Mouse (Mus musculus): ENCODE measurements around the gene Bptf.
"Not testable (repeated sequence)": the region's sequence is repeated elsewhere in the genome, so short reads cannot be mapped to it uniquely, and the experiment has no call there.

Gene Bptf

DNA sequence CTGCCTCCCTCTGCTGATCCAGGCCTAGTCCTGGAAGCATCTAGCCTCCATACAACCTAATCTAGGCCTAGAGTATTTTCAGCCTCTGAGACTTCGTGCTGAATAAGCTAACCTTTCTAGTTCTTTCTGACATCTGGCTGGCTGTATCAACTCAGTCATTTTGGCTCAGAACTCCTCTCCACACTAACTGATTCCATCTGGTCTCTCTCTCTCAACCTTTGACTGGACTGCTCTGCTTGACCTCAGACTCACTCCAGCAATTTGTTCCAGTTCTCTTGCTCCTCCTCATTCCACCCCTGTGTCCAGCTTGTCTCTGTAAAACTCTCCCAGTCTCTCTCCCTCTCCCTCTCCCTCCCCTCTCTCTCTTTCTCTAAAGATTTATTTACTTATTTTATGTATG lies 115.0 kb downstream of the Bptf start:
- no peak for DNase-seq (ENCODE audit: low spot score)

DNA sequence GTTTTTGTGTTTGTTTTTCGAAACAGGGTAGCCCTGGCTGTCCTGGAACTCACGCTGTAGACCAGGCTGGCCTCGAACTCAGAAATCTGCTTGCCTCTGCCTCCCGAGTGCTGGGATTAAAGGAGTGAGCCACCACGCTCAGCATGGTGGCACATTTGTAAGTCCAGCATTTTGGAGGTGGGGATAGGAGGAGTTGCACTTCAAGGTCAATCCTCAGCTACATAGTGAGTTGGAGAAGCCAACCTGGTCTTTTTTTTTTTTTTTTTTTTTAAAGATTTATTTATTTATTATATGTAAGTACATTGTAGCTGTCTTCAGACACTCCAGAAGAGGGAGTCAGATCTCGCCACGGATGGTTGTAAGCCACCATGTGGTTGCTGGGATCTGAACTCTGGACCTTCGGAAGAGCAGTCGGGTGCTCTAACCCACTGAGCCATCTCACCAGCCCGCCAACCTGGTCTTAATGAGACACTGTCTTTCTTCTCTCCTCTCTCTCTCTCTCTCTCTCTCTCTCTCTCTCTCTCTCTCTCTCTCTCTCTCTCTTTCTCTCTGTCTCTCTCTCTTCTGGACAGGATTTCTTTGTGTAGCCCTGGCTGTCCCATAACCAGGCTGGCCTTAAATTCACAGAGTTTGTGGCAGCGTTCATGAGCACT lies 116.3 kb downstream of the Bptf start:
- DNase-seq (ENCODE audit: low spot score), result not testable (repeated sequence)

DNA sequence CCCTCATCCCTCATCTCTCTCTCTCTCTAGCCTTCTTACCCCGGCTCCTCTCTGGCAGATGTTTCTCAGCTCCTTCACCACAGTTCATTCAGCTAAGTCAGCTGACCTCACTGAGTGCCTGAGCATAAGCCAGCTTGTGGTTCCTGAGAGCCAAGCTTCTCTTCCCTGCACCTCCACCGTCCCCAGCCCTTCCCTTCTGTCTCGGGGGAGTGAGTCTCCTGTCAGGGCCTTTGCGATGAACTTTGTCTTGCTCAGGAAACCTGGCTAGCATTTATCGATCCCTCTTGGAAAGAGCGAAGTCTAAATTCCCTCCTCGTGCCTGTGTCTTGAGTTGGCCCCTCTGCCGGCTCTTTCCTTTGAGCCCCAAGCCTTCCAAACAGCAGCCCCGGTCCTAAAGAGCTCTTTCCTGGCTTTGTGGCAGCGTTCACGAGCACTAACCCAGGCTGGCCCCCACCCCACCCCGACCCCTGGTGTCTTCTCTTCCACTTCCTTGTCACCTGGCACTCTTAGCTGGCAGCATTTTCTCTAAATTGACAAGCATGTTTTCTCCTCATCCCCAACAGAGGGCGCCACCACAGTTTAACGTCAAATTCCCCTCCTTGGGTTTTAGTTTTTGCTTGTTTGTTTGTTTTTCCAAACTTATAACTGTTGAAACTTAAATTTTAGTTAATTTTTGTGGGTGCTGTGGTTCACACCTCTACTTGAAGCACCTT lies 117.2 kb downstream of the Bptf start:
- no peak for DNase-seq (ENCODE audit: low spot score)

DNA sequence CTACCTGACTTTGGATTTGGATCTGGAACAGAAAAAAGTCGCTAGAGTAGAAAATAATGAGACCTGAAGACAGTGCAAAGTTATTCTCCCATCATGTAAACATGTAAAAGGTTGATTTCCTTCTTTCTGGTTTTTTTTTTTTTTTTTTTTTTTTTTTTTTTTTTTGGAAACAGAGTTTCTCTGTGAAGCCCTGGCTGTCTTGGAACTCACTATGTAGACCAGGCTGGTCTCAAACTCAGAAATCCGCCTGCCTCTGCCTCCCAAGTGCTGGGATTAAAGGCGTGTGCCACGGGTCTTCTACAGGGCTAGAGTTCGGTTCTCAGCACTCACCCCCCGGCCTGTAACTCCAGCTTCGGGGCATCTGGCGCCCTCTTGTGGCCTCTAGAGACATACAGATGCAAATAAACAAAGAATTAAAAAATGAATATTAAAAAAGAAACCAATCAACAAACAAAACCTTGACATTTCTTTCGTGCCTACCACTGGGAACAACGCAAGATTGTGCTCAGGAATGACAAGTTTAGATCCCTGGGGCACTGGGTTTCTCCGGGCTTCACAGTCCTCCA lies 117.8 kb downstream of the Bptf start:
- no peak for DNase-seq (ENCODE audit: low spot score)

DNA sequence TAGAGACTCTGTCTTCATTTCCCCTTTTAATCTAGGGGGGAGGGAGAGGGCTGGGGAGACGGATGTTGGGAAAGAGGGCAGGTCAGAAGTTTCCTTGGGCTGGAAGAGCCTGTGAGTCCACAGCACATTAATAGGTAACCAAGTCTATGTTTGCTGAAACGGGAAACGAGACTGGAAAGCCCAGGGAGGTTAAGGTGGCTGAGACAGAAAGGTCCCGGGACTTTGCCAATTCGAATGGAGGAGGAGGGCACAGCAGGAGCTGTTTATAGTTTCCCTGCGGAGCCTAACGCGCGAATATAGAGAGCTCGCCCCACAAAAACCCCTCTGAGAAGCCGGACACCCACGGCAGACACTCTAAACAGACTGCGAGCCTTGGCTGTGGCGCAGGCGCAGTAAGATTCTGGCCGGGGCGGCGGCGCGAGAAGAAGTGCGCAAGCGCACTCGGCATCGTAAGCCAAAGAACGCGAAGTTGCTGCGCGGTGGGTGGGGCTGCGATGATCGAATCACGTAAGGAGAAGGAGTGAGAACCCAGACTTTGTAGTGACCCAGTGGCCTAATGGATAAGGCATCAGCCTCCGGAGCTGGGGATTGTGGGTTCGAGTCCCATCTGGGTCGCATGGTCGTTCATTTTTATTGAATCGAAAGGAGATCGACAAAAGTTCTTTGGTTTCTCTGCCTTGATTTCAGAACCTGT lies 119.5 kb downstream of the Bptf start:
- peak; percentile 99 for DNase-seq (ENCODE audit: low spot score)

DNA sequence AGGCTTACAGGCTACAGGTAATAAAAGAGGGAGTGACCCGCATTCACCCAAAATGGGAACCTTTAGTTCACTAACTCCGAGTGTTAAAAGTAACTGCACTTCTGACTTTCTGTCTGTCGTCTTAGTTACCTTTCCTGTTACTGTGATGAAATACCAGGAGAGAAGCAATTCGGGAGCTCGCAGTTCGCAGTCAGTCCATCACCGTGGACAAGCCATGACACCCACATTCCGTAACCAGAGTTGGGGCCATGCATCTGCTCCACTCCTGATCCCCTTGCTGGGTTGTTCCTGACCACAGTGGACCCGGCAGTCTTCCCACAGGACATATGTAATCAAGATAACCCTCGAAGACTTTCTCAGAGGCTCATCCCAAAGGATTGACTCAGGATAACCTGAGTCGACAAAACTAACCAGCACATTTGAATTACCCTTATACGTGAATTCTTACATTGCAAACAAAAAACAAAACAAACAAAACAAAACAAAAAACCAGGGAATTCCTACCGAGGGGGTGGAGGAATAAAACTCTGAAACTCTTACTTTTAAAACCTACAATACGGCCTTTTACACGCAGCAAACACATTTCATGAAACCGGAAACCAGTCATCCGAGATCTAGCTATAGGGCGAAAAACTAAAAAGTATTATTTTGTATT lies 120.1 kb downstream of the Bptf start:
- no peak for DNase-seq (ENCODE audit: low spot score)

DNA sequence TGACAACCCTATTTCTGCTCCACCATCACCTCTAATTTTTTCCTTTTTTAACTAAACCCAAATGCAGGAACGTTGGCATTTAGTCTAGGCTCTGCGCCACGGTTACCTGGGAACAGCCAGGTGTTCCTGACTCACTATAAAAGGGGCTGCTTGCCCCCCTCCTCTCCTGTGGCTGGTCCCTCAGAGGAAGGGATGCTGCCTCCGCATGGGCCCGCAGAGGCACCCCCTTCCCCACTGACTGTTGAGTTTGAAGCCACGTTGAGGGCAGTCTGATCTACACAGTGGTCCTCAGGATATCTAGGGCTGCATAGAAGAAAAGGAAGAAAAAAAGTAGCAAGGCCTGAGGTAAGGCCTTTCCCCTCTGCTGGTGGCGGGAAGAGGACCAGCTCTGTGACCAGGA lies 120.8 kb downstream of the Bptf start:
- DNase-seq (ENCODE audit: low spot score), result no peak

DNA sequence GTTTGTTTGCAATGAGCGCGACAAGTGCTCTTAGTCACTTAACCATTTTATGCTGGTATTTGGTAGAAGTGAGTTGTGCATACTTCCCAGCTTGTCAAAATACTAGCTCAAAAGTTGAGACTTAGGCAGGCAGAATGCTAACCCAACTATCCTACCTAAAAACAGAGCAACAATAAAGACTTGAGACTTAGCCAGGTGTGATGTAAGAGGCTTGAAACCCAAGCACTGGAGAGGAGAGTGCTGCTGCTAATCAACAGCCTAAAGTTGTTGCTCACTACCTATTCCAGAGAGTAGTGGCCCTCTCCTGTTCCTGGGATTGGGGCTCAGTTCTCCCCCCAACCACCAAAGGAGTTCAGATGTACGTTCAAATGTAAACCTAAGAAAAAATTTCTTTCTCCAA lies 121.5 kb downstream of the Bptf start:
- no peak for DNase-seq (ENCODE audit: low spot score)

DNA sequence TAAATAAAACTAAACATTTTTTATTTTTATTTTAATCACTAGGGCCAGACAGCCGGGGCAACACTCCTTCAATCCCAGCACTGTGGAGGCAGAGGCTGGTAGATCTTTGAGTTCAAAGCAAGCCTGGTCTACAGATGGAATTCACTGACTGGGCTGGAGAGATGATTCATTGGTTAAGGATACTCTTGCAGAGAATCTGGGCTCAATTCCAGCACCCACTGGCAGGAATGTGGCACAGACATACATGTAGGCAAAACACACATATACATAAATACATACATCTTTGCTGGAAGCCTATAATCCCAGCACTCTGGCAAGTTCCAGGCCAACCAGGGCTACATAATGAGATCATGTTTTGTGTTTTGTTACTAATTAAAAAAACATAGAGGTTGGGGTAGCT lies 126.4 kb downstream of the Bptf start:
- no peak for DNase-seq (ENCODE audit: low spot score)

DNA sequence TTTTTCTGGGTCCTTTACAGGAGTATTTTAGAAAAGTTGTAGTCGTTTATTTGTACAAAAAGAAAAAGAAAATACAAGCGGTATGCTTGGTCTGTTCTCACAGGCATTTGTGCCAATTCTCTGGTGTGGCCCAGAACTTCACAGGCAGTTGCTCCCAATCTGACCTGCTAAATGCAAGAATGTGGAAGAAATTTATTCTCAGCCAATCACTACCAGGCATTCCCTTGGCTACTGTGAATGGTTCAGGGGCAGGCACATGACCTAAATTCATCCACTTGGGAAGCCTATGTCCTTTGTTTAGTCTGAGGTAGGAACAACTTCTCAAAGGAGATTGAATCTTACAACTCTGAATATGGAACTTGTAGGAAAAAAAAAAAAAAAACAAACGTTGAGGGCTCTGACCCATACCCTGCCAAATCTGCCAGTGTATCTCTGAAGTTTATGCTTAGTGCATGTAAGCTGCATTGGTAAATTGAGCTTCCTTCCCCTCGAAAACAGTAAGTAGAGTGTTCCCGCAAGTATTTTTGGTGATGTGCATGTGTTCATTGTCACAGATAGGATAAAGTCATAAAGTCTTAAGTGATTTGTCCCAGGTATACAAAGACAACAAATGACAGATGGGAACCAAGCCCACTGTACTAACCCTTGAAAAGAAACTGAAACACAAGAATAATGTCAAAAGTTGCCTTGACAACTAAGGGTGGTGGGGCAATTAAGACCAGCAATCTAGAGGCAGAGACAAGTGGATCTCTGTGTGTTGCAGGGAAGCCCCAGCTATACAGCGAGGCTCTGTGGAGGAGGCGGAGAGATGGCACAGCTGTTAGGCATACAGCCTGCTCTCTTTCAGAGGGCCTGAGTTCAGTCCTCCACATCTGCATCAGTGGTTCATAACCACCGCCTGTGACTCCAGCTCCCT lies 129.9 kb downstream of the Bptf start:
- no peak for DNase-seq (ENCODE audit: low spot score)

DNA sequence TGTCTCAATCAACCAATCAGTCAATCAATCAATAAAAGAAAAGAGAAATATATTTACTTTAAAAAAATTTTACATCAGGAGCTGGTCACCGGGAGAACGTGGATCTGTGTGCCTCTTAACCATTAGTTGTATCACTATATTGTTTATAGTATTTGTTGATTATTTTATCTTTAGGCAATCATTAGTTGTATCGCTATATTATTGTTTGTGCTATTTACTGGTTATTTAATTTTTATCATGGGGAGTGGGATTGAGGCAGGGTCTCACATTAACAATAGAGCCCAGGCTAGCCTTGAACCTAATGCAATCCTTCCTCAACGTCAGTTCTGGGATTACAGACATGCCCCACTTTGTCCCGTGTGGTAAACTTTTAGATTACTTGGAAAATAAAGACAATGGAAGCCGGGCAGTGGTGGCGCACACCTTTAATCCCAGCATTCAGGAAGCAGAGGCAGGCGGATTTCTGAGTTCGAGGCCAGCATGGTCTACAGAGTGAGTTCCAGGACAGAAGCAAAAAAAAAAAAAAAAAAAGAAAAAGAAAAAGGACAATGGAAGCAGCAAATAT lies 131.9 kb downstream of the Bptf start:
- no peak for DNase-seq (ENCODE audit: low spot score)

DNA sequence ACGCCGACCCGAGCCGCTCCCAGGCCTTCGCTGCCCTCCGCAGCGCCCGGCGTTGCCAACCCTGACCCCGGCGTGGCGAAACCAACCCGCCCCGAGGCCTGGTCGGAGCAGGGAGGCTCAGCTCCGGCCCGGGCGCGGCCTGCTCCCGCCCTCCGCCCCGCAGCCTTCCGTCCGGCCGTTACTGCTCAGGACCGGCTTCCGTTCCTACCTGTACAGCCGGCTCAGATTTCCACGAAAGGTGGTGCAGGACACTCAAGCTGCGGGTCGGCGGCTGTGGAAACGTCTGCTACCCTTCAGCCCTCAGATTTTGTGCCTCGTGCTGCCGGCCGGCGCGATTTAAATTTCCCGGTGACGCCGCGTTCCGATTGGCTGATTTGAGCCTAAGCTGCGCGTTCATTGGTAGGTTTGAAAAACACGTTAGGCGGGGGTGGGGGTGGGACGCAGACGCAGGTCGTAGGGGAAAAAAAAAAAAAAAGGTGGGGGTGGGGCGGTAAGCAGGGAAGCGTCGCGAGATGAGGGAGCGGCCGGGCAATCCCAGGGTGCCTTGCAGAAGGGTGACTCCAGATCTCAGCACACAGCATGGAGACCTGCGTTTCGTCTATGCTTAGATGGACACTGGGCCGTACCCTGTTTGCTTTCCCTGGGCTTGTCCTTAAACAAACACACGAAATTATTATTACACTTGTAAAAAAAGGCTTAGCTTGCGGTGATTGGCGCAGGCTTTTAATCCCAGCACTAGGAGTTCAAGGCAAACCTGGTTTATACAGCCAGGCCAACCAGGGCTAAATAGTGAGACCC lies 132.6 kb downstream of the Bptf start, which contains the start of gene Kpna2:
Gene Kpna2 (minus strand): TSS at position 391 of the 798 bp plus-strand sequence.
- DNase-seq (ENCODE audit: low spot score), result peak; percentile 85

DNA sequence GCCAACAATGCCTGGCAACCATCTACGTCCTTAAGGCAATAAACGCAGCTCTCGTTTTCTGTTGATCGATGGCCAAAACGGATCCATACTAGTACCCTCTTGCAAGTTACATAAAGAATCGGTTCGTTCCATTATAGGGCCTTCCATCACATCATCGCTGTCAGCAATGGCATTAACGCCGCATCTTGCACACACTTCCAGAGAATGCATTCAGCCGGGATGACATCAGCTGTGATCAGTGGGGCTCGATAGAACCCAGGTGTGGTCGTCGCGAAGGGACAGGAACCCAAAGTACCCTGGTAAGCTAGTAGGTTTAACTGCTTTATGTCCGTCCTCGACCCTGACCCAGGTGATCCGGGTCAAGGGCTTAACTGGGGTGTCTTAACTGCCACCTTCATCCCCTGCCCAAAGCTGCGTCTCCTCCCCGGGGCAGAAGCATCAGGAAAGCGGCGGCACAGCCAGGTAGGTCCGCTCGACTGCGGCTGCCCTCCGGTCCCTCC lies 133.2 kb downstream of the Bptf start:
- DNase-seq (ENCODE audit: low spot score), result no peak

DNA sequence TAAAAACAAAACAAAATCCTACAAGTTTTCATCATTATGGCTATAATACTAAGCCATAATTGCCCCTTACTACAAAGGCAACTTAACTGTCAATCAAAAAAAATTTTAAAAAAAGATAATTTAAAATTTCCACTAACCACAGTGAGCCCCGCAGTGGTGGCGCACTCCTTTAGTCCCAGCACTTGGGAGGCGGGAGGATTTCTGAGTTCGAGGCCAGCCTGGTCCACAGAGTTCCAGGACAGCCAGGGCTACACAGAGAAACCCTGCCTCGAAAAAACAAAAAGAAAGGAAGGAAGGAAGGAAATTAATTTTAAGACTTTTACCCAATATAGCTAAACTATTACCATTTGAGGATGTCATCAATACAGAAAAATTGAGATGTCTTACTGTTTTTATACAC lies 134.0 kb downstream of the Bptf start:
- DNase-seq (ENCODE audit: low spot score), result no peak

DNA sequence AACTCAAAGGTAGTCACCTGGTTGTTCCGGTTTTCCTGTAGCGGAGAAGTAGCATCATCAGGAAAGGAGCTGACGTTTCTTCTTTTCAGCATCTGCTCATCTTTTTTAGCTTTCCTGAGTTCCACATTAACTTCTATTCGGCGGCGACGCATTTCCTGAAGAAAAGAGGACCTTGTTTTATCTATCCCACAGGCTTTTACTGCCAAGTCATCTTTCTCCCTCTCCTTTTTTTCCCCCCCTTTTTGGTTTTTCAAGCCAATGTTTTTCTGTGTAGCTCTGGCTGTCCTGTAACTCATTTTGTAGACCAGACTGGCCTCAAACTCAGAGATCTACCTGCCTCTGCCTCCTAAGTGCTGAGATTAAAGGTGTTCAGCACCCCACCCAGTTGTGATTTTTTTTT lies 135.4 kb downstream of the Bptf start:
- not testable (repeated sequence) for DNase-seq (ENCODE audit: low spot score)

DNA sequence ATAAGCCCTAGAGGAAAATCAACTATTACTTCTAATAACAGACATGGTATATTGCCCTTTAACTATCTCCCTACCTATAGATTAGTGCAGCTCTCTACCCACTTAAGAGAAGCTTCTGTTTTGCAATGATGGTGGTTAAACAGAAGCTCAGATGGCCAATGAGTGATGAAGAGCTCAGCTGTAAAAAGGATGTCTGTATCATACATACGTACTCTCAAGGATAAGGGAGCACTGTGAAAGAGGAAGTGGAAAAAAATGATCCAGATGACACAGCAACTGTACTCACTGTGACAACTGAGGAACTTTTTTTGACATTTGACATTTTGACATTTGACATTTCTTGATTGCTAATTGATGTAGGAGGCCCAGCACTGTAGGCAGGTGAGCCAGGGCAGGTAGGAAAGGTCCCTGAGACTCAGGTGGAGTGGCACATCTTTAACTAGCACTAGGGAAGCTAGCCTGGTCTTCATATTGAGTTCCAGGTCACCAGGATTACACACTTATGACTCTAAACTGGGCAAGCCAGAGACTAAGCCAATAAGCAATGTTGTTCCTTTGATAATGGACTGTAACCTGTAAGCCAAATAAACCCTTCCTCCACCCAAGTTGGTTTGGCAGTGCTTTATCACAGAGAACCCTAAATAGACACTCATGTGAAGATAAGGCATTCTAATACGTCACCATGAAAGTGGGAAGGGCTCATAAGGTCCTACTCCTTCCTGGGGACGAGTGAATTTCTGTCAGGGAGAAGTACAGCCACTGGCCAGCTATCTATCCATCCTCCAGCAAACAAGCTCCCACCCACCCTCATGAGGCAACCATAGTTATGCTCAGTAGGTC lies 137.5 kb downstream of the Bptf start:
- DNase-seq (ENCODE audit: low spot score), result no peak

DNA sequence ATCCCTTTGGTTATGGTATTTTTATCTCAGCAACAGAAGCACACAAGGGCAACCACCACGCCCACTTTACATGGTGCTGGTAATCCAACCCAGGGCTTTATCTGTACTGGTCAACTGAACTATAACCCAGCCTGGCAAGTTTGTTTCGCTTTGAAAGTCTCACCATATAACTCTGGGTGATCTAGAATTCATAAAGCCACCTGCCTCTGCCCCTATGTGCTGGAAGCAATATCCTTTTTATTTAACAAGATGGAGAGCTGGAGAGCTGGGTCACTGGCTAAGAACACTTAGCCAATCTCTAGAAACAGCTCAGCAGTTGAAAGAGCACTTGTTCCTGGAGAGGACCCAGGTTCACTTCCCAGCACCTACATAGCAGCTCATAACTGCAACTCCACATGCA lies 144.5 kb downstream of the Bptf start:
- no peak for DNase-seq (ENCODE audit: low spot score)

DNA sequence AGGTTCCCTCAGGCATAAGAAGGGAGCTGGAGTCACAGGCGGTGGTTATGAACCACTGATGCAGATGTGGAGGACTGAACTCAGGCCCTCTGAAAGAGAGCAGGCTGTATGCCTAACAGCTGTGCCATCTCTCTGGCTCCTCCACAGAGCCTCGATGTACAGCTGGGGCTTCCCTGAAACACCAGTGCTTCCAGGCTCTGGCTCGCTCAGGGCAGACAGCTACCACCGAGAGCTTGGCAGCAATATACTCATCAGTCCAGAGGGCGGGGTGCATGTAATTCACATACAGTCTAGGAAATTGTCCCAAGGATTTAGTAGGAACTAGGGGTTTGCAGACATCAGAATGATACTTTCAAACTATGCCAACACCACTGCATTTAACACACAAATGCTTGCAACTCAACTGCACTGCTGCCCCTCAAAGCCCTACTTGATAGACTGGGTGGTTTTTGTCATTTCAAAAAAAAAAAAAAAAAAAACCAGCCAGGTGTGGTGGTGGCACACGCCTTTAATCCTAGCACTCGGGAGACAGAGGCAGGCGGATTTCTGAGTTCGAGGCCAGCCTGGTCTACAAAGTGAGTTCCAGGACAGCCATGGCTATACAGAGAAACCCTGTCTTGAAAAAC lies 145.8 kb downstream of the Bptf start:
- DNase-seq (ENCODE audit: low spot score), result not testable (repeated sequence)

Measured in ovary, postnatal 14 days (tissue).